Mouse (Mus musculus) kidney, embryonic 14.5 days (tissue): ENCODE results near the gene Ppig. TPM values are rescaled to one million over a fixed set of nuclear protein-coding genes. Genes with fewer than 3 reads are reported as not detected.

Experiments
- ATAC-seq: fragments of 200-750 bp; cut with Nextera tagmentation; 2 replicates; pipeline ENCODE4 v1.8.0; 2017; ENCODE audit warnings: moderate number of reproducible peaks, mild to moderate bottlenecking, moderate TSS enrichment, moderate library complexity; ENCODE audit not compliant: low FRiP score, low TSS enrichment
- H3K27ac ChIP-seq: fragments of 300-500 bp; sonication (generic); 2 replicates; pipeline ENCODE4 v1.5.1; 2014; ENCODE audit warnings: low read depth, mild to moderate bottlenecking, low read length, moderate library complexity, mixed read lengths
- H3K27me3 ChIP-seq: fragments of 300-500 bp; sonication (generic); 2 replicates; pipeline ENCODE4 v1.6.1; 2014; ENCODE audit warnings: mild to moderate bottlenecking, low read length; ENCODE audit not compliant: control insufficient read depth, insufficient read depth
- H3K36me3 ChIP-seq: fragments of 300-500 bp; sonication (generic); 2 replicates; pipeline ENCODE4 v1.6.1; 2014; ENCODE audit warnings: low read length, mixed read lengths; ENCODE audit not compliant: control insufficient read depth, insufficient read depth
- H3K4me1 ChIP-seq: fragments of 300-500 bp; sonication (generic); 2 replicates; pipeline ENCODE4 v1.6.1; 2014; ENCODE audit warnings: low read length, mixed read lengths; ENCODE audit not compliant: control insufficient read depth, insufficient read depth
- H3K4me2 ChIP-seq: fragments of 300-500 bp; sonication (generic); replicated peaks from 2 replicates; pipeline ENCODE4 v1.6.1; 2014; ENCODE audit warnings: low read depth, mild to moderate bottlenecking, low read length
- H3K4me3 ChIP-seq: fragments of 300-500 bp; sonication (generic); 2 replicates; pipeline ENCODE4 v1.5.1; 2014; ENCODE audit warnings: mild to moderate bottlenecking, low read length
- H3K9ac ChIP-seq: fragments of 300-500 bp; sonication (generic); 2 replicates; pipeline ENCODE4 v1.6.1; 2014; ENCODE audit warnings: low read depth, mild to moderate bottlenecking, low read length, moderate library complexity
- H3K9me3 ChIP-seq: fragments of 300-500 bp; sonication (generic); 2 replicates; pipeline ENCODE4 v1.6.1; 2016; ENCODE audit warnings: low read length; ENCODE audit not compliant: control insufficient read depth
- WGBS: fragments of 180-500 bp; shearing (Covaris S2); extraction: QIAGEN DNeasy Blood & Tissue Kit; methylation state at CpG from one replicate; pipeline ENCODE4 v1.1.7; 2014; 5-methylcytosine and 5-hydroxymethylcytosine counted together
- polyA plus RNA-seq: library from polyadenylated mRNA; unstranded; fragments of >200 nt; fragmentation: Nextera tagmentation; extraction: Ambion mirVana; gene quantifications from 2 replicates; pipeline ENCODE4 v1.2.1, GENCODE M21; 2014

The Ppig gene
- polyA plus RNA-seq, 1 experiment from 2014 or later, result 156 TPM

GRCm38 (mm10) chr2:69719121-69719520 is 3.2 kb upstream of the Ppig start:
- H3K27me3 ChIP-seq, result no peaks in the 10 kb centered on the region
- H3K4me3 ChIP-seq, result no peak overlapping the region
- H3K9ac ChIP-seq, result no peak overlapping the region
- H3K4me2 ChIP-seq, result no peak overlapping the region
- H3K27ac ChIP-seq, result no peak overlapping the region
- no peaks in the 10 kb centered on the region for H3K9me3 ChIP-seq
- no peaks in the 10 kb centered on the region for H3K36me3 ChIP-seq
- ATAC-seq, result no peak
- H3K4me1 ChIP-seq, result peaks cover 2% of the 10 kb centered on the region; the same call in 1 of the 2 replicates
- 89% methylated on average over 1 of the region's 1 CpGs for WGBS

- Histone ChIP-seq H3K27me3 (no peaks in the 10 kb centered on the region), H3K4me1 (peaks cover 7% of the 10 kb centered on the region; the same call in 1 of the 2 replicates), H3K9me3 (no peaks in the 10 kb centered on the region), H3K27ac (peak overlapping the region; percentile 84), H3K36me3 (no peaks in the 10 kb centered on the region; the same call in 1 of the 2 replicates), H3K4me2 (peak overlapping the region; percentile 64), H3K9ac (peak overlapping the region; percentile 93), H3K4me3 (peak overlapping the region; percentile 82)
- peak; percentile 95 for ATAC-seq
- under 1% methylated on average over 81 of the region's 91 CpGs for WGBS
Measured at GRCm38 (mm10) chr2:69722650-69723518, 539 bp downstream of the Ppig start.

- peak overlapping the region; percentile 93 for H3K9ac ChIP-seq
- no peaks in the 10 kb centered on the region for H3K27me3 ChIP-seq
- H3K36me3 ChIP-seq, result no peaks in the 10 kb centered on the region; the same call in 1 of the 2 replicates
- peak overlapping the region; percentile 82 for H3K4me3 ChIP-seq
- peaks cover 7% of the 10 kb centered on the region; the same call in 1 of the 2 replicates for H3K4me1 ChIP-seq
- H3K27ac ChIP-seq, result peak overlapping the region; percentile 84
- peak overlapping the region; percentile 64 for H3K4me2 ChIP-seq
- ATAC-seq, result no peak; the same call in 1 of the 2 replicates
- WGBS, result under 1% methylated on average over 13 of the region's 13 CpGs
- H3K9me3 ChIP-seq, result no peaks in the 10 kb centered on the region
Measured at GRCm38 (mm10) chr2:69723519-69723825, 1.1 kb downstream of the Ppig start.

GRCm38 (mm10) chr2:69745091-69745490 is 22.7 kb downstream of the Ppig start:
- H3K4me1 ChIP-seq, result no peaks in the 10 kb centered on the region
- WGBS, result 97% methylated on average over 1 of the region's 1 CpGs
- no peaks in the 10 kb centered on the region for H3K27me3 ChIP-seq
- no peak overlapping the region for H3K9ac ChIP-seq
- H3K36me3 ChIP-seq, result peaks cover 77% of the 10 kb centered on the region
- ATAC-seq, result no peak
- H3K27ac ChIP-seq, result no peak overlapping the region
- peaks cover 3% of the 10 kb centered on the region; the same call in 1 of the 2 replicates for H3K9me3 ChIP-seq
- no peak overlapping the region for H3K4me2 ChIP-seq
- H3K4me3 ChIP-seq, result no peak overlapping the region

GRCm38 (mm10) chr2:69760980-69761379 is 38.6 kb downstream of the Ppig start:
- no peak overlapping the region for H3K4me2 ChIP-seq
- H3K36me3 ChIP-seq, result no peaks in the 10 kb centered on the region
- WGBS, result 88% methylated on average over 5 of the region's 5 CpGs
- ATAC-seq, result no peak
- no peaks in the 10 kb centered on the region for H3K4me1 ChIP-seq
- H3K27me3 ChIP-seq, result no peaks in the 10 kb centered on the region
- H3K9ac ChIP-seq, result no peak overlapping the region
- H3K27ac ChIP-seq, result no peak overlapping the region
- H3K9me3 ChIP-seq, result no peaks in the 10 kb centered on the region
- no peak overlapping the region for H3K4me3 ChIP-seq

- no peaks in the 10 kb centered on the region for H3K4me1 ChIP-seq
- no peaks in the 10 kb centered on the region for H3K9me3 ChIP-seq
Measured at GRCm38 (mm10) chr2:69763340-69763739, 41.0 kb downstream of the Ppig start.

GRCm38 (mm10) chr2:69764716-69765115 is 42.4 kb downstream of the Ppig start:
- H3K27ac ChIP-seq, result no peak overlapping the region
- H3K27me3 ChIP-seq, result no peaks in the 10 kb centered on the region
- no peak overlapping the region for H3K4me2 ChIP-seq
- no peak overlapping the region for H3K9ac ChIP-seq
- H3K4me1 ChIP-seq, result no peaks in the 10 kb centered on the region
- H3K4me3 ChIP-seq, result no peak overlapping the region
- 81% methylated on average over 1 of the region's 1 CpGs for WGBS
- no peaks in the 10 kb centered on the region for H3K36me3 ChIP-seq
- no peaks in the 10 kb centered on the region for H3K9me3 ChIP-seq
- ATAC-seq, result no peak

More at GRCm38 (mm10) chr2:69763340-69763739, 41.0 kb downstream of the Ppig start:
- H3K4me2 ChIP-seq, result no peak overlapping the region
- no peaks in the 10 kb centered on the region for H3K36me3 ChIP-seq
- H3K4me3 ChIP-seq, result no peak overlapping the region
- no peak overlapping the region for H3K27ac ChIP-seq
- no peak for ATAC-seq
- no peaks in the 10 kb centered on the region for H3K27me3 ChIP-seq
- no peak overlapping the region for H3K9ac ChIP-seq
- WGBS, result 85% methylated on average over 4 of the region's 4 CpGs

- ATAC-seq, result no peak
- 95% methylated on average over 3 of the region's 3 CpGs for WGBS
- Histone ChIP-seq H3K4me3 (no peak overlapping the region), H3K9ac (no peak overlapping the region), H3K4me1 (no peaks in the 10 kb centered on the region), H3K4me2 (no peak overlapping the region), H3K9me3 (no peaks in the 10 kb centered on the region), H3K27me3 (no peaks in the 10 kb centered on the region), H3K27ac (no peak overlapping the region), H3K36me3 (no peaks in the 10 kb centered on the region)
Measured at GRCm38 (mm10) chr2:69773331-69773730, 51.0 kb downstream of the Ppig start.
